Mouse (Mus musculus) bone marrow, adult 2 months (tissue): ENCODE measurements at regions not wholly inside any gene's neighbourhood (a gene's known extent, or its start where the extent isn't known, plus 50 kb on each side); places are given as distances from the start of the nearest gene placed in this dataset.

Experiments
- CTCF ChIP-seq: fragments of 200-500 bp; IDR thresholded peaks from 2 replicates; pipeline ENCODE4 v1.5.1; 2011; ENCODE audit warnings: low read length, control low read depth; ENCODE audit not compliant: control insufficient read depth, insufficient read depth
- POLR2A ChIP-seq: fragments of 200-500 bp; IDR thresholded peaks from 2 replicates; pipeline ENCODE4 v1.6.1; 2011; ENCODE audit warnings: low read depth, mild to moderate bottlenecking, control low read depth, low read length, borderline replicate concordance; ENCODE audit not compliant: control insufficient read depth

GRCm38 (mm10) chr13:82903637-82904036 lies 600.2 kb upstream of the Mef2c start:
- TF ChIP-seq POLR2A = no peak
- TF ChIP-seq CTCF = no peak
